In genomic region chr13:35647132-35647823, GRCm38 (mm10) we compare ENCODE assay signal across 22 mouse cellular contexts. TPM values are rescaled to one million over a fixed set of nuclear protein-coding genes. Genes with fewer than 3 reads are reported as not detected.
DNase-seq lines count a peak whose midpoint lies in the region; ATAC-seq lines count a peak whose summit lies in the region.
"Had no signal": no experiment of that assay in that cellular context is flagged by ENCODE, and none has a peak within 500 bp of the region (broad histone marks: within the 10 kb centered on the region; RNA-seq: fewer than 3 reads in every experiment).

No protein-coding gene starts in this region.

- WGBS in heart, embryonic 11.5 days (ENCODE audit: insufficient replicate concordance), result 86% methylated on average over 1 of the region's 1 CpGs
- 52% methylated on average over 1 of the region's 1 CpGs for WGBS in kidney, embryonic 16.5 days

- no peaks in the 10 kb centered on the region for H3K27me3 ChIP-seq in heart, embryonic 11.5 days (ENCODE audit: control insufficient read depth, insufficient read depth, low read length)
- no peaks in the 10 kb centered on the region for H3K27me3 ChIP-seq in kidney, embryonic 16.5 days (ENCODE audit: insufficient read depth, low read length)
- H3K27me3 ChIP-seq: forebrain, embryonic 13.5 days; hindbrain, embryonic 15.5 days; midbrain, embryonic 15.5 days; Patski had no signal

- H3K36me3 ChIP-seq in heart, embryonic 11.5 days (ENCODE audit: control insufficient read depth, insufficient read depth, low read length), result no peaks in the 10 kb centered on the region
- no peaks in the 10 kb centered on the region for H3K36me3 ChIP-seq in kidney, embryonic 16.5 days (ENCODE audit: insufficient read depth, low read length)
- H3K36me3 ChIP-seq: hindbrain, embryonic 15.5 days; liver, embryonic 12.5 days; midbrain, embryonic 15.5 days had no signal

- peak; percentile 86 for DNase-seq in heart, adult 11 months
- DNase-seq in 416B (ENCODE audit: low read depth), result peak; percentile 72
- DNase-seq in spleen, postnatal 4 days (ENCODE audit: low spot score in 2 of 2), result no peak
- DNase-seq: cerebellum, adult 8-10 months; cerebellum, postnatal 36 days; gastrocnemius, postnatal 14 days; heart, adult 2 months; heart, postnatal 4 days; kidney, adult 2 months; kidney, postnatal 10 days; lung, adult 18-20 months; thymus, postnatal 25 days had no signal

- H3K4me3 ChIP-seq in heart, embryonic 11.5 days (ENCODE audit: low read depth, low read length), result no peak overlapping the region
- H3K4me3 ChIP-seq in kidney, embryonic 16.5 days (ENCODE audit: low read length), result no peak overlapping the region
- H3K4me3 ChIP-seq: forebrain, embryonic 13.5 days; heart, adult 2 months; hindbrain, embryonic 15.5 days; layer of hippocampus, adult 2 months; liver, embryonic 12.5 days; midbrain, embryonic 15.5 days had no signal

- H3K4me1 ChIP-seq in heart, embryonic 11.5 days (ENCODE audit: control insufficient read depth, insufficient read depth, low read length), result no peaks in the 10 kb centered on the region
- H3K4me1 ChIP-seq in kidney, embryonic 16.5 days (ENCODE audit: insufficient read depth, low read length), result no peaks in the 10 kb centered on the region
- H3K4me1 ChIP-seq: forebrain, embryonic 13.5 days; hindbrain, embryonic 15.5 days; liver, embryonic 12.5 days; midbrain, embryonic 15.5 days had no signal

- H3K9me3 ChIP-seq in heart, embryonic 11.5 days (replicated peaks; ENCODE audit: control insufficient read depth, low read length), result no peaks in the 10 kb centered on the region; the same call in 1 of the 2 replicates
- H3K9me3 ChIP-seq in kidney, embryonic 16.5 days (ENCODE audit: low read length), result 0 out of 2 replicates have a peak, but pooled peaks cover 3% of the 10 kb centered on the region
- H3K9me3 ChIP-seq: forebrain, embryonic 13.5 days; hindbrain, embryonic 15.5 days; liver, embryonic 12.5 days; midbrain, embryonic 15.5 days had no signal

- H3K27ac ChIP-seq in heart, embryonic 11.5 days (ENCODE audit: low read depth, low read length), result no peak overlapping the region
- no peak overlapping the region for H3K27ac ChIP-seq in kidney, embryonic 16.5 days (ENCODE audit: low read length)
- H3K27ac ChIP-seq: forebrain, embryonic 13.5 days; heart, adult 2 months; hindbrain, embryonic 15.5 days; layer of hippocampus, adult 2 months; liver, embryonic 12.5 days; midbrain, embryonic 15.5 days had no signal

- no peak overlapping the region for H3K9ac ChIP-seq in heart, embryonic 11.5 days (ENCODE audit: low read depth, low read length)
- H3K9ac ChIP-seq in kidney, embryonic 16.5 days (replicated peaks; ENCODE audit: low read length), result no peak overlapping the region
- H3K9ac ChIP-seq: forebrain, embryonic 13.5 days; hindbrain, embryonic 15.5 days; liver, embryonic 12.5 days; midbrain, embryonic 15.5 days had no signal

- no peak for ATAC-seq in heart, embryonic 11.5 days (replicated peaks; ENCODE audit: insufficient number of reproducible peaks, low FRiP score, low TSS enrichment)
- peak; percentile 99 for ATAC-seq in common myeloid progenitor, adult 5-6 weeks (replicated peaks; ENCODE audit: low read depth, poor library complexity, severe bottlenecking)
- ATAC-seq in monocyte, adult 5-6 weeks (replicated peaks; ENCODE audit: insufficient number of reproducible peaks, low FRiP score, low TSS enrichment, poor library complexity, severe bottlenecking), result peak; percentile 89
- ATAC-seq in kidney, embryonic 16.5 days (ENCODE audit: low FRiP score, low TSS enrichment), result no peak
- ATAC-seq: forebrain, embryonic 13.5 days; liver, embryonic 12.5 days; midbrain, embryonic 15.5 days; Patski had no signal

- no peak overlapping the region for H3K4me2 ChIP-seq in heart, embryonic 11.5 days
- no peak overlapping the region for H3K4me2 ChIP-seq in kidney, embryonic 16.5 days (replicated peaks; ENCODE audit: low read depth, low read length)
- H3K4me2 ChIP-seq: forebrain, embryonic 13.5 days; hindbrain, embryonic 15.5 days; liver, embryonic 12.5 days; midbrain, embryonic 15.5 days had no signal

RNA-seq across cellular contexts. Expression of gene Cdyl, which starts 12.4 kb away (rescaled TPM):
- polyA plus RNA-seq in heart, embryonic 11.5 days (2014; fragmentation: Nextera tagmentation; extraction: Ambion mirVana), result 14.9 and 15.6 TPM in 2 replicates
- total RNA-seq in common myeloid progenitor, adult 5-6 weeks (2017), result 20.0 and 20.2 TPM in 2 replicates
- 29.2 to 47.5 TPM (median 29.5 TPM) in 3 replicates for total RNA-seq in monocyte, adult 5-6 weeks (2017)
- polyA plus RNA-seq in kidney, embryonic 16.5 days (2015; fragmentation: Nextera tagmentation; extraction: Ambion mirVana), result 6.1 and 8.2 TPM in 2 replicates

Comparison
In these comparisons a context has a peak if more than half of its experiments do, and no peak if none do; other contexts are left out.
1. DNase-seq: peak in heart, adult 11 months (single experiment) and 416B (single experiment); none in spleen, postnatal 4 days (0 of 2).
2. ATAC-seq: peak in common myeloid progenitor, adult 5-6 weeks (single experiment) and monocyte, adult 5-6 weeks (single experiment); none in heart, embryonic 11.5 days (single experiment) and kidney, embryonic 16.5 days (single experiment).